ENCODE assay signal across 10 mouse cellular contexts in the genomic region with DNA sequence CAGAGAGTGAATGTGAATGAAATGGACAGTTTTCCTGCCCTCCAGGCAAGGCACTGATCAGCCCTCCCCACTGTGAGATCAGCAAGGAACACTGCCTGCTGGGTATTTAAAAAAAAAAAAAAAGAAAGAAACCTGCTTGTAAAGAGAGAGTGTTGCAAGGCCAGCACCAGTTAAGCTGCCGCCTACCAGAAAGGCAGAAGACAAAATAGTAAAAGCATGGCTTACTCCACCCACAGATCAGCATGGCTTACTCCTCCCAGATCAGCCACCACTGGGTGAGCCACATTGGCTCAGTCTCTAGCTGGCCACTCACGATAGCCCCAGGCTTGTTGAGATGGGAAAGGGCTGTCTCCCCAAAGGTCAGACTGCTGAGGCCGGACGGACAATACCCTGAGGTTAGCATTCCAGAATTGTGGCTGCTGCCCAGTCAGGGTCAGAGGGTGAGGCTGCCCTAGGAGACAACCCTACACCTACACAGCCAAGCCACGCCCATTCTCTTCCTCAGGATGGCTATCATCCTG. TPM values are rescaled to one million over a fixed set of nuclear protein-coding genes. Genes with fewer than 3 reads are reported as not detected.
DNase-seq lines count a peak whose midpoint lies in the region; ATAC-seq and TF ChIP-seq lines count a peak whose summit lies in the region.
"Had no signal": no experiment of that assay in that cellular context is flagged by ENCODE, and none has a peak within 500 bp of the region (broad histone marks: within the 10 kb centered on the region; RNA-seq: fewer than 3 reads in every experiment).

No protein-coding gene starts in this region.

- no peak for ATAC-seq in forebrain, embryonic 16.5 days
- 0 out of 2 replicates have a peak, but pooled peaks have one; percentile 7 for ATAC-seq in hindbrain, embryonic 11.5 days (ENCODE audit: low FRiP score)
- ATAC-seq in megakaryocyte, adult 5-6 weeks (ENCODE audit: poor library complexity, severe bottlenecking): peak; percentile 59
- ATAC-seq in activated CD4-positive, CD25-positive, alpha-beta regulatory T cell, adult 4 months: no peak

- H3K4me2 ChIP-seq in forebrain, embryonic 16.5 days (ENCODE audit: low read length): no peak overlapping the region
- H3K4me2 ChIP-seq in hindbrain, embryonic 11.5 days (replicated peaks; ENCODE audit: low read depth, low read length): no peak overlapping the region
- H3K4me2 ChIP-seq: limb, embryonic 12.5 days had no signal

- H3K4me1 ChIP-seq in forebrain, embryonic 10.5 days: peaks cover 99% of the 10 kb centered on the region
- peaks cover 28% of the 10 kb centered on the region for H3K4me1 ChIP-seq in forebrain, embryonic 16.5 days (replicated peaks; ENCODE audit: control insufficient read depth, insufficient read depth, low read length)
- H3K4me1 ChIP-seq in ES-E14 (ENCODE audit: control insufficient read depth in 2 of 2, insufficient read depth in 2 of 2, low read length in 2 of 2, poor library complexity in 1 of 2): peaks cover 8 to 57% of the 10 kb centered on the region in 2 experiments
- H3K4me1 ChIP-seq in hindbrain, embryonic 11.5 days (replicated peaks; ENCODE audit: control insufficient read depth, insufficient read depth, low read length): peaks cover 24% of the 10 kb centered on the region

- 4% methylated on average over 5 of the region's 5 CpGs for WGBS in forebrain, embryonic 10.5 days
- WGBS in forebrain, embryonic 16.5 days: 21% methylated on average over 5 of the region's 5 CpGs
- WGBS in hindbrain, embryonic 11.5 days: 8% methylated on average over 5 of the region's 5 CpGs

- H3K9ac ChIP-seq in forebrain, embryonic 16.5 days (replicated peaks; ENCODE audit: low read depth, low read length): no peak overlapping the region
- H3K9ac ChIP-seq in ES-E14 (ENCODE audit: insufficient read depth, low read depth, low read length, poor library complexity, severe bottlenecking): no peak overlapping the region; the same call in 1 of the 2 replicates
- no peak overlapping the region for H3K9ac ChIP-seq in hindbrain, embryonic 11.5 days (ENCODE audit: low read depth, low read length)
- H3K9ac ChIP-seq: limb, embryonic 12.5 days had no signal

- peaks cover 23% of the 10 kb centered on the region for H3K36me3 ChIP-seq in forebrain, embryonic 10.5 days (replicated peaks)
- no peaks in the 10 kb centered on the region for H3K36me3 ChIP-seq in forebrain, embryonic 16.5 days (ENCODE audit: control insufficient read depth, insufficient read depth)
- H3K36me3 ChIP-seq in ES-E14 (ENCODE audit: control insufficient read depth, insufficient read depth, low read length, poor library complexity, severe bottlenecking): peaks cover 8% of the 10 kb centered on the region; the same call in 1 of the 2 replicates
- H3K36me3 ChIP-seq in hindbrain, embryonic 11.5 days (ENCODE audit: control insufficient read depth, insufficient read depth, low read length): no peaks in the 10 kb centered on the region
- H3K36me3 ChIP-seq: limb, embryonic 12.5 days had no signal

- DNase-seq in forebrain, embryonic 10.5 days (ENCODE audit: extremely low spot score, low spot score): peak; percentile 36
- DNase-seq in ES-E14 (ENCODE audit: low read depth, low spot score): no peak
- no peak for DNase-seq in hindbrain, embryonic 11.5 days (ENCODE audit: low spot score)
- DNase-seq in spleen, adult 18-20 months: no peak
- no peak for DNase-seq in cerebellum, adult 11 months

- no peak overlapping the region; the same call in 1 of the 2 replicates for H3K4me3 ChIP-seq in forebrain, embryonic 10.5 days
- H3K4me3 ChIP-seq in forebrain, embryonic 16.5 days (replicated peaks; ENCODE audit: low read length): no peak overlapping the region
- no peak overlapping the region; a peak in 1 of 4 replicates for H3K4me3 ChIP-seq in ES-E14 (ENCODE audit: insufficient read depth in 1 of 2, low read depth in 1 of 2, low read length in 2 of 2, poor library complexity in 1 of 2, severe bottlenecking in 1 of 2)
- no peak overlapping the region for H3K4me3 ChIP-seq in hindbrain, embryonic 11.5 days (ENCODE audit: low read depth, low read length)
- H3K4me3 ChIP-seq: limb, embryonic 12.5 days had no signal

- no peaks in the 10 kb centered on the region for H3K9me3 ChIP-seq in forebrain, embryonic 10.5 days
- H3K9me3 ChIP-seq in forebrain, embryonic 16.5 days (ENCODE audit: control insufficient read depth, low read length): no peaks in the 10 kb centered on the region
- H3K9me3 ChIP-seq in ES-E14 (ENCODE audit: control insufficient read depth, insufficient read depth, low read depth, low read length): no peaks in the 10 kb centered on the region
- no peaks in the 10 kb centered on the region for H3K9me3 ChIP-seq in hindbrain, embryonic 11.5 days (ENCODE audit: control insufficient read depth, low read length)
- H3K9me3 ChIP-seq: G1E; limb, embryonic 12.5 days had no signal

- H3K27me3 ChIP-seq in forebrain, embryonic 10.5 days (ENCODE audit: poor library complexity, severe bottlenecking): 0 out of 2 replicates have a peak, but pooled peaks cover 4% of the 10 kb centered on the region
- no peaks in the 10 kb centered on the region for H3K27me3 ChIP-seq in forebrain, embryonic 16.5 days (replicated peaks; ENCODE audit: control insufficient read depth, insufficient read depth, low read length)
- H3K27me3 ChIP-seq in hindbrain, embryonic 11.5 days (ENCODE audit: control insufficient read depth, insufficient read depth, low read length): no peaks in the 10 kb centered on the region; the same call in 1 of the 2 replicates

- H3K27ac ChIP-seq in forebrain, embryonic 10.5 days: peak overlapping the region; percentile 66; the same call in 1 of the 2 replicates
- H3K27ac ChIP-seq in forebrain, embryonic 16.5 days (ENCODE audit: low read length): no peak overlapping the region
- peak overlapping the region; percentile 70 for H3K27ac ChIP-seq in ES-E14 (ENCODE audit: insufficient read depth, low read depth, low read length, poor library complexity, severe bottlenecking)
- no peak overlapping the region for H3K27ac ChIP-seq in hindbrain, embryonic 11.5 days (ENCODE audit: low read depth, low read length)
- H3K27ac ChIP-seq: limb, embryonic 12.5 days had no signal

- in situ Hi-C loops in ES-E14 (cut with MboI; ENCODE audit: low sequenced_read_pairs in 2 of 2, unreplicated experiment in 2 of 2): no loop called here

TF ChIP-seq in ES-E14, 5 proteins besides CTCF, POLR2A, EP300 and RAD21:
- TF ChIP-seq CHD2 (IDR thresholded peaks at IDR 0.05; ENCODE audit: low read depth, low read length) (no peak), ZC3H11A (IDR thresholded peaks at IDR 0.05; ENCODE audit: borderline replicate concordance, low read depth, low read length) (no peak), MAFK (IDR thresholded peaks at IDR 0.05; ENCODE audit: insufficient read depth, low read depth, low read length) (peak; percentile 34; the same call in 1 of the 2 replicates), ZNF384 (IDR thresholded peaks at IDR 0.05; ENCODE audit: low read depth, low read length) (peak; percentile 98), HCFC1 (IDR thresholded peaks at IDR 0.05; ENCODE audit: borderline replicate concordance, insufficient read depth, low read length) (no peak)

RNA-seq across cellular contexts. Expression of a gene that starts 32.4 kb away (rescaled TPM):
- polyA plus RNA-seq in forebrain, embryonic 10.5 days (2016; fragmentation: Nextera tagmentation; extraction: Ambion mirVana): 19.8 and 22.6 TPM in 2 replicates
- polyA plus RNA-seq in forebrain, embryonic 16.5 days (2015; fragmentation: Nextera tagmentation; extraction: Ambion mirVana): 18.1 and 20.7 TPM in 2 replicates
- total RNA-seq in ES-E14 (2012; rRNA removed): 35.7 and 42.7 TPM in 2 replicates
- polyA plus RNA-seq in hindbrain, embryonic 11.5 days (2014; fragmentation: Nextera tagmentation; extraction: Ambion mirVana): 11.6 and 14.1 TPM in 2 replicates
- total RNA-seq in megakaryocyte, adult 5-6 weeks (2015): 71.2 and 71.7 TPM in 2 replicates
- 195 and 212 TPM in 2 replicates for total RNA-seq in megakaryocyte, adult 5-6 weeks (2017)
- 10 to 100 TPM; 76.7 to 82.5 TPM for polyA plus RNA-seq in activated CD4-positive, CD25-positive, alpha-beta regulatory T cell, adult 4 months (2017; shearing (Covaris generic))

Comparison
In these comparisons a context has a peak if more than half of its experiments do, and no peak if none do; other contexts are left out.
1. H3K27ac ChIP-seq: peak in forebrain, embryonic 10.5 days (single experiment) and ES-E14 (single experiment); none in forebrain, embryonic 16.5 days (single experiment) and hindbrain, embryonic 11.5 days (single experiment).
2. ATAC-seq: peak in hindbrain, embryonic 11.5 days (single experiment) and megakaryocyte, adult 5-6 weeks (single experiment); none in forebrain, embryonic 16.5 days (single experiment) and activated CD4-positive, CD25-positive, alpha-beta regulatory T cell, adult 4 months (single experiment).